Mouse (Mus musculus): Measurements from ENCODE around the gene Nol12.

Gene Nol12

DNA sequence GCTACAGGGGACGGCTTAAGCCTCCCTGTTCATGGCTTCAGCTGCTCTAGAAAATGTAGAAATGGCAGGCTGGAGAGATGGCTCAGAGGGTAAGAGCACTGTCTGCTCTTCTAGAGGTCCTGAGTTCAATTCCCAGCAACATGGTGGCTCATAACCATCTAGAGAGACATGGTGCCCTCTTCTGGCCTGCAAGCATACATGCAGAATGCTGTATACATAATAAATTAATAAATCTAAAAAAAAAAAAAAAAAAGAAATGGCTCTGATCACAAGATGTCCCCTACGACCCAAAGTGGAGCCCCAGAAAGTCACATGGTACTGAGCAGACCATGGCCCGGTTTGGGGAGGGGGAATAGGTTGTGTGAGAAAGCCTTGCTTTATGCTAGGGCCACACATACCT, 20.9 kb downstream of the Nol12 start:
- Histone ChIP-seq H3K27me3 (ENCODE audit: control insufficient read depth, insufficient read depth, low read length, poor library complexity, severe bottlenecking) (no peaks in the 10 kb centered on the region), H3K36me3 (ENCODE audit: control insufficient read depth, insufficient read depth, low read length, poor library complexity, severe bottlenecking) (no peaks in the 10 kb centered on the region)
- peak; percentile 17 for DNase-seq (ENCODE audit: low read depth, low spot score)

- Histone ChIP-seq H3K27me3 (ENCODE audit: control insufficient read depth, insufficient read depth, low read length, poor library complexity, severe bottlenecking) (no peaks in the 10 kb centered on the region), H3K36me3 (ENCODE audit: control insufficient read depth, insufficient read depth, low read length, poor library complexity, severe bottlenecking) (no peaks in the 10 kb centered on the region)
- peak; percentile 62 for DNase-seq (ENCODE audit: low read depth, low spot score)
Observed at GRCm38 (mm10) chr15:78956351-78956750, 21.6 kb downstream of the Nol12 start.

- Histone ChIP-seq H3K27me3 (ENCODE audit: control insufficient read depth, insufficient read depth, low read length, poor library complexity, severe bottlenecking) (no peaks in the 10 kb centered on the region), H3K36me3 (ENCODE audit: control insufficient read depth, insufficient read depth, low read length, poor library complexity, severe bottlenecking) (no peaks in the 10 kb centered on the region)
- no peak for DNase-seq (ENCODE audit: low read depth, low spot score)
Observed at GRCm38 (mm10) chr15:78957021-78957420, 22.3 kb downstream of the Nol12 start.

GRCm38 (mm10) chr15:78959537-78959936, 24.8 kb downstream of the Nol12 start:
- Histone ChIP-seq H3K27me3 (ENCODE audit: control insufficient read depth, insufficient read depth, low read length, poor library complexity, severe bottlenecking) (no peaks in the 10 kb centered on the region), H3K36me3 (ENCODE audit: control insufficient read depth, insufficient read depth, low read length, poor library complexity, severe bottlenecking) (no peaks in the 10 kb centered on the region)
- no peak for DNase-seq (ENCODE audit: low read depth, low spot score)

- no peak for DNase-seq (ENCODE audit: low read depth, low spot score)
- H3K27me3 ChIP-seq (ENCODE audit: control insufficient read depth, insufficient read depth, low read length, poor library complexity, severe bottlenecking), result no peaks in the 10 kb centered on the region
Observed at GRCm38 (mm10) chr15:78960088-78960487, 25.4 kb downstream of the Nol12 start.

GRCm38 (mm10) chr15:78962885-78963284, 28.2 kb downstream of the Nol12 start:
- peak; percentile 75 for DNase-seq (ENCODE audit: low read depth, low spot score)
- Histone ChIP-seq H3K27me3 (ENCODE audit: control insufficient read depth, insufficient read depth, low read length, poor library complexity, severe bottlenecking) (no peaks in the 10 kb centered on the region), H3K36me3 (ENCODE audit: control insufficient read depth, insufficient read depth, low read length, poor library complexity, severe bottlenecking) (no peaks in the 10 kb centered on the region)

More at GRCm38 (mm10) chr15:78960088-78960487, 25.4 kb downstream of the Nol12 start:
- no peaks in the 10 kb centered on the region for H3K36me3 ChIP-seq (ENCODE audit: control insufficient read depth, insufficient read depth, low read length, poor library complexity, severe bottlenecking)

DNA sequence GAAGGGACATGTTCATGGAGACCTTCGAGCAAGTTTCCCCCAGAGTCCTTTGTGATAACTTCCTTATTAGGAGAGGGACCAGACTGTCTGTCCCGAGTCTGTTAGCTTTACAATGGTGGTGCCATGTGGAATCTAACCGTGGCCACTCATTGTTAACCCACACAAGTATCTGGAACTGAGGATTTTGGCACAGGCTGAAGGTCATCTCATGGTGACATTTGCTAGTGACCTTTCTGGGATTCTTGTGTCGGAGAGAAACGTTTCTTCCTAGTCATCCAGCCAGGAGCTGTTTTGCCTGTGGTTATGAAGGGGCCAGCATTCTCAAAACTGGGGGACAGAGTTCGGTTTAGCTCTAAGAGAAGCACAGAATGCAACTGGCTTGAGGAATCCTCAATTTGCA, 36.9 kb downstream of the Nol12 start:
- DNase-seq (ENCODE audit: low read depth, low spot score), result no peak
- Histone ChIP-seq H3K27me3 (ENCODE audit: control insufficient read depth, insufficient read depth, low read length, poor library complexity, severe bottlenecking) (no peaks in the 10 kb centered on the region), H3K36me3 (ENCODE audit: control insufficient read depth, insufficient read depth, low read length, poor library complexity, severe bottlenecking) (no peaks in the 10 kb centered on the region)

GRCm38 (mm10) chr15:78973950-78974349, 39.2 kb downstream of the Nol12 start:
- no peak for DNase-seq (ENCODE audit: low read depth, low spot score)
- H3K27me3 ChIP-seq (ENCODE audit: control insufficient read depth, insufficient read depth, low read length, poor library complexity, severe bottlenecking), result no peaks in the 10 kb centered on the region
- no peaks in the 10 kb centered on the region for H3K36me3 ChIP-seq (ENCODE audit: control insufficient read depth, insufficient read depth, low read length, poor library complexity, severe bottlenecking)

DNA sequence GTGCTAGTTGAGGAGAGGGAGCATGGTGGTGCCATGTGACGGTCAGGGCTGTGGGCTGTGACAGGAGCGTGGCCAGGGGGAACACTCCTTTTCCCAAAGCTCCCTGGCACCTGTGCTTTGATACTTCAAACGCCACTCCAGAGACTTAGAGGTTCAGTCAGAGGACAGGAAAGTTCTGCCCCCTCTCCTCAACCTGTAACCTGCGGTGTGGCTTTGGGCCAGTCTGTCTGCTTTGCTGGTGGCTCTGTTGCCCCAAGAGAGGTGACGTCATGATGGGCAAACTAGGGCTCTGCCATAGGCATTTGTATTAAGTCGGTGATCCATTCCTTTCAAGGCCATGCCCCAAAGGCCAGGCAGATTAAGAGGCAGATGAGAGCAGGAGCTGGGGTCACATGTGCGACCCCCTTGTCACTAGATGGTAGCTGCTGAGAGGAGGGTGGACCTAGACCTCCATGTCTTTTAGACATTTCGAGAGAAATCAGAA, 43.0 kb downstream of the Nol12 start:
- no peaks in the 10 kb centered on the region for H3K36me3 ChIP-seq (ENCODE audit: control insufficient read depth, insufficient read depth, low read length, poor library complexity, severe bottlenecking)
- DNase-seq (ENCODE audit: low read depth, low spot score), result no peak

GRCm38 (mm10) chr15:78978875-78979274, 44.1 kb downstream of the Nol12 start:
- no peak for DNase-seq (ENCODE audit: low read depth, low spot score)
- Histone ChIP-seq H3K36me3 (ENCODE audit: control insufficient read depth, insufficient read depth, low read length, poor library complexity, severe bottlenecking) (no peaks in the 10 kb centered on the region), H3K27me3 (ENCODE audit: control insufficient read depth, insufficient read depth, low read length, poor library complexity, severe bottlenecking) (no peaks in the 10 kb centered on the region)

More for the DNA sequence above, 43.0 kb downstream of the Nol12 start:
- H3K27me3 ChIP-seq (ENCODE audit: control insufficient read depth, insufficient read depth, low read length, poor library complexity, severe bottlenecking), result no peaks in the 10 kb centered on the region

- Histone ChIP-seq H3K36me3 (ENCODE audit: control insufficient read depth, insufficient read depth, low read length, poor library complexity, severe bottlenecking) (no peaks in the 10 kb centered on the region), H3K27me3 (ENCODE audit: control insufficient read depth, insufficient read depth, low read length, poor library complexity, severe bottlenecking) (no peaks in the 10 kb centered on the region)
- no peak for DNase-seq (ENCODE audit: low read depth, low spot score)
Observed at GRCm38 (mm10) chr15:78980084-78980483, 45.4 kb downstream of the Nol12 start.

DNA sequence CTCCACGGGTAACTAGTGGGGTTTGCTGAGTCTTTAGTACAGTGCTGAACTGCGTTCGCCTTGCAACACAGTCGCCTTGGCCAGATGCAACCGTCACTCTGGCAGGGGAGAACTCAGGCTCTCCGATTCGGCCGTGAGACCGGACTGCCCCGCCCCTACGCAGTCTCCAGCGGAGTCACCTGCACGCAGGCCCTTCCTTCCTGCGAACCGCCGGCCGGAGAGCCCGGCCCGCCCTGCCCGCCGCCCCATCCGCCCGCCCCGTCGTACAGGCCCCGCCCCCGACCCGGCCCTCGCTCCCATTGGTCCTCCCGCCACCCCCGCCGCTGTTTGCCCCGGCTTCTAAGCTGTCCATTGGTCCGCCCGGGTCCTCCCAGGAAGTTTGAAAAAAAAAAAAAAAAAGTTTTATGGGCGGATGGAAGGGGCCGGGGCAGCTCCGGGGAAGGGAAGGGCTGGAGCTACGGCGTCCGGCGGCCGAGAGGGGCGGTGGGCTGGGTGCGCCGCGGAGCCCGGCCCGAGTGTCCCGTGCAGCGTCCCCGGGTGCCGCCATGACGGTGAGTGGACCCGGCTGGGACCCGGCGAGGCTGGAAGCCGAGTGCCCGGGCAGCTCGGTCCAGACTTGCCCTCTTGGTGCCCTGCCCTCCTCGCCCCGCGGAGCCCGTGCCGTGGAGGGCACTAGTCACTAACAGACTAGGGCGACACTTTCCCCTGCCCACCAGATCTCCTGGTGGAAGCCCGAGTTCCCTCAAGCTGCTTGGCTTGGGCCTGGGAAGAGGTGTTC, 48.1 kb downstream of the Nol12 start:
- DNase-seq (ENCODE audit: low read depth, low spot score), result peak; percentile 93
- Histone ChIP-seq H3K36me3 (ENCODE audit: control insufficient read depth, insufficient read depth, low read length, poor library complexity, severe bottlenecking) (no peaks in the 10 kb centered on the region), H3K27me3 (ENCODE audit: control insufficient read depth, insufficient read depth, low read length, poor library complexity, severe bottlenecking) (no peaks in the 10 kb centered on the region)

- H3K27me3 ChIP-seq (ENCODE audit: control insufficient read depth, insufficient read depth, low read length, poor library complexity, severe bottlenecking), result no peaks in the 10 kb centered on the region
- DNase-seq (ENCODE audit: low read depth, low spot score), result peak; percentile 78
- no peaks in the 10 kb centered on the region for H3K36me3 ChIP-seq (ENCODE audit: control insufficient read depth, insufficient read depth, low read length, poor library complexity, severe bottlenecking)
Observed at GRCm38 (mm10) chr15:78983436-78984285, 48.9 kb downstream of the Nol12 start.

DNA sequence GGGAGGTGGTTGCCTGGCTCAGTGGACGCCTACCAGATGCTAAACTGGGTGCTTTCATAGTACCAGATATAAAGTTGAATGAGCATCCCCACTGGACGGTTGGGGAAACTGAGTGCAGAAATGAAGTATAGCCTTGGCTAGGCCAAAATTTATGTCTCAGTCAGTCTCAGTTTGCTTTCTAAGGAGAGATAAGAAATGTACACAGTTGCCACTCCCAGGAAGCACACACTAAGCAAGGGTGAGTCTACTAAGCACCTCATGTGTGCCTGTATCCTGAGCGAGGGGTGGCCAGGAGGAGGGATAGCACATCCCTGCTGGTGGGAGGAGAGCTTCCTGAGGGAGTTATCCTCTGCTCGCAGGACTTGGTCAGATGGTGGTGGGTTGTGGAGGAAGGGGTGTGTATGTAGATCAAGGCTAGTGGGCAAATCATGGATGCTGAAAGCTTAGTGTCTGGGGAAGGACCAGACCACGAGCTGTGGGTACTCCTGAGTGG, 49.6 kb downstream of the Nol12 start:
- no peaks in the 10 kb centered on the region for H3K27me3 ChIP-seq (ENCODE audit: control insufficient read depth, insufficient read depth, low read length, poor library complexity, severe bottlenecking)
- no peaks in the 10 kb centered on the region for H3K36me3 ChIP-seq (ENCODE audit: control insufficient read depth, insufficient read depth, low read length, poor library complexity, severe bottlenecking)
- no peak for DNase-seq (ENCODE audit: low read depth, low spot score)
